Mouse (Mus musculus): ENCODE measurements around the gene Cryge.
A peak's percentile ranks its signal among the peaks of the same experiment; 100 is the strongest.

Cryge gene

DNA sequence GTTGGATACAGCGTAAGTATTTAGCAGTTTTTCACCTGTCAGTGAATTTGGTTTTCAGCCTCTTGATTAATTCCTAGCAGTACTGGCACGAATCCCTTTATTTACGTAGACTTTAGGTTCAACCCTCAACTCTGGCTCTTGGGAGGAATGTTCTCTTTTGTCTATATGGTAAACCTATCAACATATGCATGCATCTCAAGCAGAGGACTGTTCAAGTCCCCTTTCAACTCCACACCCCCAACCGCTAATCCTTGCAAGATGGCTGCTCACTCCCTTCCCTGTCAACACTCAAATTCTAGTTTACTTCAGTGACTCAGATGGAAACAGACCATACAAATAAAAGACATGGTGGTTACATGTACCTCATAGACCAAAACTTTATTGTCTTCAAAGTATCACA, 38.2 kb downstream of the Cryge start:
- no peak for DNase-seq (ENCODE audit: low read depth, low spot score)

DNA sequence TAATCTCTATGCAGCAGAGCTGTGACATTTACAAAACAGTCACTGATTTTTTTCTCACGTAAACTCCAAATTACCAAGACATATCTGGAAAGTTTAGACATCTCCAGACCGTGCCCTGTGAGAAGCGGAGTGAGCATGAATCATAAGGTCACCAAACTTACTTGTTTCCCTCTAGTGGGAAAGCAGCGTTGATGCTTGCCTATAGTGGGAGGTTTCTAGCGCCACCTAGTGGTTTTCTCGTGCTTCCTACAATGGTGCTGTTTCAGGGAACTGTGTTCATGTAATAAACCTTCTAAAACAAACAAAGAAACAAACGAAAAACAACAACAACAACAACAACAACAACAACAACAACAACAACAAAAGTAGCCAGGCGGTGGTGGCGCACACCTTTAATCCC, 40.8 kb downstream of the Cryge start:
- DNase-seq (ENCODE audit: low read depth, low spot score): peak; percentile 74

DNA sequence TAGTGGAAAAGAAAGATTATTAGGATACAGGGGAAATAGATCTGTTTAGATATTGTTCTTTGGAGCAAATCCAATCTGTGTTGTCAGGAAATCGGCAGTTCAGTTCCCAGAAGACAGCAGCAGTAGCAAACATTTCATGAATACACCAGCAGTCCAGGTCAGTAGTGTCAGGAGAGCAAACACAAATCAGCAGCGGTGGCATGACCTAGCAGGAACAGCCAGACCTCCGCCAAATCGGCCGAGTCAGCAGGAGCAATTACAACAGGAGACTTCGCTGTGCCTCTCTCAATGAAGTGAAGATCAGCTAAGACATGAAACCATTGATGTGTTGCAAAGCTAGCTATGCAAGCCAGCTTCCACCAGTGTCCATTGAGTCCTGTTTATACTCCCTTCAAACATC, 45.4 kb downstream of the Cryge start:
- DNase-seq (ENCODE audit: low read depth, low spot score): no peak

DNA sequence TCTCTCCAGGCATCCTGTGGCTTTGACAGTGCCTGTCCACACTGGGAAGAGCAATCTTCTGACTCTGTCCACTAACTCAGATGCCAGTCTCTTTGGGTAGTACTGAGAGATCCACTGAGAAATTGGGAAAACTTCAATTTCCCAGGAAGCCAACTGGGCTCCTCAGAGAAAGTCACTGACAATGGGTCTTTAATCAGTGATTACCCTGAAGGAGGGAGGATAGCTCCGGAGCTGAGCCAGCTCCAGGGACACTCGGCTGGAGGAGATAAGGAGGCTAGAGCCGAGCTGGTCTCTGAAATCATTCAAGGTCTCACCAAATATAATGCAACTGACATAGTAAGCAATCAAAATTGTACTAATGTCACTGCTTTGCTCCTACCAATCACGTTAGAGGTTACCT, 46.4 kb downstream of the Cryge start:
- DNase-seq (ENCODE audit: low read depth, low spot score): no peak

Data from telencephalon, adult 2 months (tissue).